In the genomic region with DNA sequence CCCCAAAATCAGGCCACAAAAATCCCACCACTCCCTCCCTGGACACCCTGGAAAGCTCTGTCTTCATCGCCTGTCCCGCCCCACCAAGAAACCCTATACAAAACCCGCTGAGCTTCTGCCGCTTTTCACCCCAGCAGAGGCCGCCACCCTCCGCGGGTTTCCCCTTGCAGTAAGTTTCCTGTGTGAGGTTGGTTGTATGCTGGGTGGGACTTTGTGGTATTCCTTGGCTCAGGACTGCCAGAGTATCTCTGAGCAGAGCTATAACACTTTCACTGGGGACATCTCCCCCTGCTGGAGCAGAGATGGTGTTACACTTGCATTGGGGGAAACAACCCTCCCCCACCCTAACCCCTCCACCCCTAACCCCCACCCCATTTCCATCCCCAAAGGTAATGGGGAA, we compare ENCODE assay signal across 8 mouse cellular contexts. TPM values are rescaled to one million over a fixed set of nuclear protein-coding genes. Genes with fewer than 3 reads are reported as not detected.
DNase-seq lines count a peak whose midpoint lies in the region; ATAC-seq and TF ChIP-seq lines count a peak whose summit lies in the region.

No protein-coding gene starts in this region.

- no peak for TF ChIP-seq POLR2A in brain, embryonic 14.5 days (IDR thresholded peaks at IDR 0.05; ENCODE audit: borderline replicate concordance, extremely low read depth, insufficient read depth, insufficient read length, poor library complexity, severe bottlenecking)

- ATAC-seq in neutrophil, adult 5-6 weeks (ENCODE audit: extremely low read depth, insufficient number of reproducible peaks, low FRiP score, poor library complexity, severe bottlenecking) = peak; percentile 24; the same call in 1 of the 2 replicates
- ATAC-seq in erythroid progenitor cell, adult 5-6 weeks (replicated peaks; ENCODE audit: low FRiP score, poor library complexity, severe bottlenecking) = no peak

- intact Hi-C loops in heart, postnatal 25 days (cut with DNase I) = loop anchor here (2.0 kb wide), 2 partner anchors 27 to 43 kb away; no protein-coding TSS in a partner anchor

- peak; percentile 35; the same call in 1 of the 2 replicates for TF ChIP-seq CTCF in brain, embryonic 14.5 days (IDR thresholded peaks at IDR 0.05; ENCODE audit: borderline replicate concordance, extremely low read depth, insufficient read depth, insufficient read length)

- DNase-seq in heart, adult 11 months = peak; percentile 89
- no peak for DNase-seq in heart, postnatal 25 days (ENCODE audit: low spot score)
- peak; percentile 76 for DNase-seq in CD4-positive helper T cell, adult 2 months (ENCODE audit: low read depth, low spot score)
- DNase-seq in brain, embryonic 14.5 days (ENCODE audit: low read depth) = peak; percentile 31
- no peak for DNase-seq in frontal cortex, postnatal 36 days (ENCODE audit: low spot score in 2 of 2)
- DNase-seq in urinary bladder, adult 2 months (ENCODE audit: low spot score) = no peak

RNA-seq across cellular contexts. Expression of gene Arhgap19, which starts 1.5 kb away (rescaled TPM):
- total RNA-seq in heart, postnatal 25 days (2021) = 1 to 10 TPM; 1.6 to 1.8 TPM
- 10.4 and 13.3 TPM in 2 replicates for polyA plus RNA-seq in brain, embryonic 14.5 days (2012; rRNA removed)
- total RNA-seq in neutrophil, adult 5-6 weeks (2017) = 2.7 and 3.2 TPM in 2 replicates
- 83.4 and 100 TPM in 2 replicates for total RNA-seq in erythroid progenitor cell, adult 5-6 weeks (2015; ENCODE audit: low replicate concordance)
- total RNA-seq in erythroid progenitor cell, adult 5-6 weeks (2017; ENCODE audit: low replicate concordance) = 98.9 and 131 TPM in 2 replicates
- polyA plus RNA-seq in urinary bladder, adult 2 months (2012; rRNA removed) = 4.3 and 4.6 TPM in 2 replicates

RNA-seq across cellular contexts. Expression of gene Frat1, which starts 26.4 kb away (rescaled TPM):
- 1 to 10 TPM; 3.7 to 4.9 TPM for total RNA-seq in heart, postnatal 25 days (2021)
- polyA plus RNA-seq in brain, embryonic 14.5 days (2012; rRNA removed) = 12.0 and 14.8 TPM in 2 replicates
- 26.8 and 31.1 TPM in 2 replicates for total RNA-seq in neutrophil, adult 5-6 weeks (2017)
- total RNA-seq in erythroid progenitor cell, adult 5-6 weeks (2015; ENCODE audit: low replicate concordance) = 3.2 and 3.8 TPM in 2 replicates
- 0.26 and 2.6 TPM in 2 replicates for total RNA-seq in erythroid progenitor cell, adult 5-6 weeks (2017; ENCODE audit: low replicate concordance)
- 0.95 and 1.5 TPM in 2 replicates for polyA plus RNA-seq in urinary bladder, adult 2 months (2012; rRNA removed)

RNA-seq across cellular contexts. Expression of gene Frat2, which starts 44.6 kb away (rescaled TPM):
- 1 to 10 TPM; 5.6 to 5.8 TPM for total RNA-seq in heart, postnatal 25 days (2021)
- 14.6 and 16.5 TPM in 2 replicates for polyA plus RNA-seq in brain, embryonic 14.5 days (2012; rRNA removed)
- 22.0 and 22.6 TPM in 2 replicates for total RNA-seq in neutrophil, adult 5-6 weeks (2017)
- total RNA-seq in erythroid progenitor cell, adult 5-6 weeks (2015; ENCODE audit: low replicate concordance) = 5.4 TPM in 2 replicates
- 2.6 and 3.9 TPM in 2 replicates for total RNA-seq in erythroid progenitor cell, adult 5-6 weeks (2017; ENCODE audit: low replicate concordance)
- polyA plus RNA-seq in urinary bladder, adult 2 months (2012; rRNA removed) = 1.8 and 2.3 TPM in 2 replicates

RNA-seq across cellular contexts. Expression of gene Slit1, which starts 59.9 kb away (rescaled TPM):
- under 1 TPM; 0.17 to 0.31 TPM for total RNA-seq in heart, postnatal 25 days (2021)
- 31.8 and 51.5 TPM in 2 replicates for polyA plus RNA-seq in brain, embryonic 14.5 days (2012; rRNA removed)
- 0.37 TPM in 1 of 2 replicates, not detected in the other for total RNA-seq in neutrophil, adult 5-6 weeks (2017)
- total RNA-seq in erythroid progenitor cell, adult 5-6 weeks (2015; ENCODE audit: low replicate concordance) = 1.1 and 1.7 TPM in 2 replicates
- 1.0 and 1.6 TPM in 2 replicates for total RNA-seq in erythroid progenitor cell, adult 5-6 weeks (2017; ENCODE audit: low replicate concordance)
- polyA plus RNA-seq in urinary bladder, adult 2 months (2012; rRNA removed) = 0.15 TPM in 2 replicates

Comparison
In these comparisons a context has a peak if more than half of its experiments do, and no peak if none do; other contexts are left out.
1. DNase-seq: peak in heart, adult 11 months (single experiment), CD4-positive helper T cell, adult 2 months (single experiment) and brain, embryonic 14.5 days (single experiment); none in heart, postnatal 25 days (single experiment), frontal cortex, postnatal 36 days (0 of 2) and urinary bladder, adult 2 months (single experiment).
2. RNA of gene Arhgap19, which starts 1.5 kb away (total RNA-seq): 83.4 to 131 TPM in erythroid progenitor cell, adult 5-6 weeks; 2.7 to 3.2 TPM in neutrophil, adult 5-6 weeks and 1.6 to 1.8 TPM in heart, postnatal 25 days; every median in the first group is over 10 times any median in the second.